Mouse (Mus musculus): ENCODE data around the gene Proser1. TPM values are rescaled to one million over a fixed set of nuclear protein-coding genes. Genes with fewer than 3 reads are reported as not detected.

Proser1 gene
- total RNA-seq, 2 experiments from 2014 or later, result 28.0 to 28.5 TPM

Other genes with a start within 250 kb of the Proser1 start
- 10 to 100 TPM in 1 of 2 experiments, 1 to 10 TPM in 1; 9.9 to 11.4 TPM for gene Nhlrc3, start 334 bp upstream of the Proser1 start, total RNA-seq (2021)
- 1 to 10 TPM in 1 of 2 experiments, under 1 TPM in 1; 0.36 to 1.5 TPM for gene Stoml3, start 25.0 kb downstream of the Proser1 start, total RNA-seq (2021)
- 1 to 10 TPM; 3.1 to 4.0 TPM for gene Frem2, start 193.7 kb downstream of the Proser1 start, total RNA-seq (2021)